Mouse (Mus musculus) forebrain, embryonic 10.5 days (tissue): ENCODE results near the gene Gzmm. TPM values are rescaled to one million over a fixed set of nuclear protein-coding genes. Genes with fewer than 3 reads are reported as not detected.

Experiments
- DNase-seq: peaks from one replicate; pipeline ENCODE4 v3.0.0-alpha.2; 2017; ENCODE audit warnings: low spot score; ENCODE audit errors: extremely low spot score
- H3K27ac ChIP-seq: fragments of 300-500 bp; sonication (generic); 2 replicates; pipeline ENCODE4 v1.5.1; 2016; ENCODE audit warnings: mild to moderate bottlenecking
- H3K27me3 ChIP-seq: fragments of 300-500 bp; sonication (generic); 2 replicates; pipeline ENCODE4 v1.6.1; 2016; ENCODE audit warnings: mild to moderate bottlenecking; ENCODE audit not compliant: poor library complexity, severe bottlenecking
- H3K36me3 ChIP-seq: fragments of 300-500 bp; sonication (generic); replicated peaks from 2 replicates; pipeline ENCODE4 v1.6.1; 2016; ENCODE audit warnings: mild to moderate bottlenecking, moderate library complexity
- H3K4me1 ChIP-seq: fragments of 300-500 bp; sonication (generic); 2 replicates; pipeline ENCODE4 v1.6.1; 2016
- H3K4me3 ChIP-seq: fragments of 300-500 bp; sonication (generic); 2 replicates; pipeline ENCODE4 v1.5.1; 2016; ENCODE audit warnings: mild to moderate bottlenecking, moderate library complexity
- H3K9me3 ChIP-seq: fragments of 300-500 bp; sonication (generic); 2 replicates; pipeline ENCODE4 v1.6.1; 2016; ENCODE audit warnings: mild to moderate bottlenecking, moderate library complexity
- WGBS: fragments of 180-500 bp; shearing (Covaris S2); methylation state at CpG from one replicate; pipeline ENCODE4 v1.1.7; 2016; 5-methylcytosine and 5-hydroxymethylcytosine counted together
- polyA plus RNA-seq: library from polyadenylated mRNA; unstranded; fragments of >200 nt; fragmentation: Nextera tagmentation; extraction: Ambion mirVana; gene quantifications from 2 replicates; pipeline ENCODE4 v1.2.1, GENCODE M21; 2016

The Gzmm gene
- polyA plus RNA-seq, 1 experiment from 2014 or later, result 1.0 TPM

GRCm38 (mm10) chr10:79723692-79724091, 34.9 kb downstream of the Gzmm start:
- no peak overlapping the region for H3K4me3 ChIP-seq
- H3K4me1 ChIP-seq, result peaks cover 19% of the 10 kb centered on the region
- no peaks in the 10 kb centered on the region; the same call in 1 of the 2 replicates for H3K9me3 ChIP-seq
- no peak overlapping the region for H3K27ac ChIP-seq
- 85% methylated on average over 7 of the region's 7 CpGs for WGBS
- DNase-seq, result no peak
- peaks cover 20% of the 10 kb centered on the region for H3K27me3 ChIP-seq
- H3K36me3 ChIP-seq, result no peaks in the 10 kb centered on the region

GRCm38 (mm10) chr10:79726090-79726489, 37.3 kb downstream of the Gzmm start:
- Histone ChIP-seq H3K27ac (no peak overlapping the region), H3K36me3 (no peaks in the 10 kb centered on the region), H3K27me3 (no peaks in the 10 kb centered on the region), H3K9me3 (no peaks in the 10 kb centered on the region; the same call in 1 of the 2 replicates), H3K4me3 (no peak overlapping the region), H3K4me1 (peaks cover 20% of the 10 kb centered on the region)
- 37% methylated on average over 11 of the region's 11 CpGs for WGBS
- DNase-seq, result peak; percentile 52

- Histone ChIP-seq H3K27me3 (no peaks in the 10 kb centered on the region), H3K4me1 (peaks cover 8% of the 10 kb centered on the region; the same call in 1 of the 2 replicates), H3K27ac (no peak overlapping the region; the same call in 1 of the 2 replicates), H3K4me3 (no peak overlapping the region), H3K9me3 (no peaks in the 10 kb centered on the region; the same call in 1 of the 2 replicates), H3K36me3 (peaks cover 16% of the 10 kb centered on the region)
- DNase-seq, result no peak
- 81% methylated on average over 28 of the region's 28 CpGs for WGBS
Observed at GRCm38 (mm10) chr10:79728323-79729249, 39.8 kb downstream of the Gzmm start.

GRCm38 (mm10) chr10:79729357-79729965, 40.6 kb downstream of the Gzmm start:
- DNase-seq, result no peak
- peaks cover 25% of the 10 kb centered on the region for H3K36me3 ChIP-seq
- no peak overlapping the region for H3K27ac ChIP-seq
- 87% methylated on average over 13 of the region's 13 CpGs for WGBS
- no peaks in the 10 kb centered on the region; the same call in 1 of the 2 replicates for H3K9me3 ChIP-seq
- H3K4me3 ChIP-seq, result no peak overlapping the region
- peaks cover 6% of the 10 kb centered on the region for H3K27me3 ChIP-seq
- H3K4me1 ChIP-seq, result peaks cover 8% of the 10 kb centered on the region; the same call in 1 of the 2 replicates

- H3K4me1 ChIP-seq, result peaks cover 16% of the 10 kb centered on the region
- no peak overlapping the region for H3K27ac ChIP-seq
- peaks cover 13% of the 10 kb centered on the region; the same call in 1 of the 2 replicates for H3K9me3 ChIP-seq
- H3K36me3 ChIP-seq, result peaks cover 55% of the 10 kb centered on the region
- 97% methylated on average over 1 of the region's 1 CpGs for WGBS
- no peak overlapping the region for H3K4me3 ChIP-seq
- DNase-seq, result no peak
- H3K27me3 ChIP-seq, result peaks cover 35% of the 10 kb centered on the region
Observed at GRCm38 (mm10) chr10:79732500-79732899, 43.7 kb downstream of the Gzmm start.

GRCm38 (mm10) chr10:79733847-79734246, 45.0 kb downstream of the Gzmm start:
- Histone ChIP-seq H3K27me3 (peaks cover 35% of the 10 kb centered on the region), H3K36me3 (peaks cover 69% of the 10 kb centered on the region), H3K9me3 (peaks cover 23% of the 10 kb centered on the region), H3K27ac (no peak overlapping the region), H3K4me1 (peaks cover 11% of the 10 kb centered on the region), H3K4me3 (no peak overlapping the region)
- DNase-seq, result no peak
- 95% methylated on average over 15 of the region's 15 CpGs for WGBS

- H3K9me3 ChIP-seq, result peaks cover 38% of the 10 kb centered on the region
- peaks cover 84% of the 10 kb centered on the region for H3K36me3 ChIP-seq
- H3K27ac ChIP-seq, result 0 out of 2 replicates have a peak overlapping the region, but pooled peaks have one; percentile 3
- WGBS, result 32% methylated on average over 48 of the region's 52 CpGs
- peaks cover 35% of the 10 kb centered on the region for H3K27me3 ChIP-seq
- H3K4me3 ChIP-seq, result peak overlapping the region; percentile 29
- DNase-seq, result no peak
- H3K4me1 ChIP-seq, result peaks cover 11% of the 10 kb centered on the region
Observed at GRCm38 (mm10) chr10:79735361-79735760, 46.5 kb downstream of the Gzmm start.

- Histone ChIP-seq H3K27ac (no peak overlapping the region), H3K9me3 (peaks cover 45% of the 10 kb centered on the region), H3K4me3 (no peak overlapping the region), H3K4me1 (peaks cover 11% of the 10 kb centered on the region), H3K36me3 (peaks cover 95% of the 10 kb centered on the region), H3K27me3 (peaks cover 35% of the 10 kb centered on the region)
- no peak for DNase-seq
- WGBS, result 90% methylated on average over 14 of the region's 14 CpGs
Observed at GRCm38 (mm10) chr10:79736706-79737105, 47.9 kb downstream of the Gzmm start.

GRCm38 (mm10) chr10:79738259-79738658, 49.4 kb downstream of the Gzmm start:
- Histone ChIP-seq H3K27me3 (peaks cover 35% of the 10 kb centered on the region), H3K4me1 (peaks cover 11% of the 10 kb centered on the region), H3K9me3 (peaks cover 45% of the 10 kb centered on the region), H3K4me3 (no peak overlapping the region), H3K27ac (no peak overlapping the region), H3K36me3 (peaks cover 97% of the 10 kb centered on the region)
- DNase-seq, result no peak
- WGBS, result 83% methylated on average over 10 of the region's 10 CpGs

- Histone ChIP-seq H3K36me3 (peaks cover 99% of the 10 kb centered on the region), H3K27me3 (peaks cover 31% of the 10 kb centered on the region), H3K9me3 (peaks cover 45% of the 10 kb centered on the region), H3K4me3 (no peak overlapping the region), H3K27ac (no peak overlapping the region), H3K4me1 (peaks cover 11% of the 10 kb centered on the region)
- DNase-seq, result no peak
- WGBS, result 95% methylated on average over 28 of the region's 28 CpGs
Observed at GRCm38 (mm10) chr10:79739234-79739633, 50.4 kb downstream of the Gzmm start.

- Histone ChIP-seq H3K36me3 (peaks cover 86% of the 10 kb centered on the region), H3K4me3 (no peak overlapping the region), H3K27ac (no peak overlapping the region), H3K4me1 (peaks cover 8% of the 10 kb centered on the region), H3K9me3 (peaks cover 37% of the 10 kb centered on the region), H3K27me3 (peaks cover 14% of the 10 kb centered on the region)
- WGBS, result 64% methylated on average over 11 of the region's 11 CpGs
- DNase-seq, result no peak
Observed at GRCm38 (mm10) chr10:79740863-79741262, 52.0 kb downstream of the Gzmm start.

- H3K36me3 ChIP-seq, result peaks cover 63% of the 10 kb centered on the region
- H3K4me1 ChIP-seq, result peaks cover 20% of the 10 kb centered on the region
- H3K9me3 ChIP-seq, result peaks cover 29% of the 10 kb centered on the region
- DNase-seq, result no peak
- 91% methylated on average over 11 of the region's 11 CpGs for WGBS
- no peaks in the 10 kb centered on the region for H3K27me3 ChIP-seq
- H3K4me3 ChIP-seq, result no peak overlapping the region
- H3K27ac ChIP-seq, result no peak overlapping the region
Observed at GRCm38 (mm10) chr10:79743161-79743560, 54.3 kb downstream of the Gzmm start.
